8 mouse cellular contexts compared by ENCODE assay signal in the genomic region with DNA sequence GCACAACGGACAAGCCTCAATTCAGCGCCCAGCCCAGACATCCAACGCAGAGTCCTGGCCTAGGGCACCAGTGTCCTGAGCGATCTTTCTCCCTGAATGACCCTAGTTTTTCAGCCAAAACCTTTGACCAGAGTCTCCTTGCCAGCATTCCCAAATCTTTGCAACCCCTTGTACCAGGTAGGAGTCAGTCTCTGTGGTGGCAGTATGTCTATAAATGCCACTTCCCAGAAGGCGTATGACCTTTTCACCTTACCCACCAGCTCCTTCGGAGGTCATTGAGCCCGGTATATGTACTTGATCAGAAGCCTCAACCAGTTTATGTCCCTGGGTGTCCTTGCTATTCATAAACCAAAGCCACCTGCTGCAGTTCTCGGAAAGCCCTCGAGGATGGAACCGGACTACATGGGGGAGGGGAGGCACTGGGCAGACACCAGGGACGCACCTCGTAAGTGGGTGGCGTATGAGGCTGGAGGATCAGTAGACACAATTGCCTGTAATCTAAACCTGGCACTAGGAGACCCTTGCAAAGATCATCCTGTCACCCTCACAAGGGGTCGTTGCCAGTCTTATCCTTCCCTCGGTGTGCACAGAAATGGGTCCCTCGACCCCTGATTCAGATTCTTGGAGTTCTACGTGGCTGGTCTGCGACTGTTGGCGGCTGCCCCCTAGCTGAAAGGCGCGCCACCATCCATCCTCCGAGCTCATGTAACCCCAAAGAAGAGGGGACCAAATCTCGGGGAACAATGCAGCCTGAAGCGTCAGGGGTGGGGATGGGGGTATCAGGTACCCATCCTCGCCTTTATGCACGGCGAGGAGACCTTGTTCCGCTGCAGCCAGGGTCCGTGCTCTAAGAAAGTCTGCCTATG. TPM values are rescaled to one million over a fixed set of nuclear protein-coding genes. Genes with fewer than 3 reads are reported as not detected.
A peak's percentile ranks its signal among the peaks of the same experiment; 100 is the strongest.
DNase-seq lines count a peak whose midpoint lies in the region; ATAC-seq and TF ChIP-seq lines count a peak whose summit lies in the region.

No protein-coding gene starts in this region.

- no peaks in the 10 kb centered on the region for H3K36me3 ChIP-seq in erythroblast, embryonic 14.5 days (ENCODE audit: control insufficient read depth)
- H3K36me3 ChIP-seq in heart, adult 2 months (ENCODE audit: control insufficient read depth, insufficient read depth, low read length), result peaks cover 7% of the 10 kb centered on the region
- no peaks in the 10 kb centered on the region for H3K36me3 ChIP-seq in kidney, adult 2 months (ENCODE audit: control insufficient read depth, insufficient read depth, low read length)
- no peaks in the 10 kb centered on the region for H3K36me3 ChIP-seq in limb, embryonic 13.5 days
- no peaks in the 10 kb centered on the region for H3K36me3 ChIP-seq in midbrain, embryonic 14.5 days (ENCODE audit: control insufficient read depth, insufficient read depth, low read length)

- peaks cover 5% of the 10 kb centered on the region; the same call in 1 of the 2 replicates for H3K79me2 ChIP-seq in heart, adult 2 months (replicated peaks; ENCODE audit: control insufficient read depth, insufficient read depth, low read length)

- under 1% methylated on average over 29 of the region's 29 CpGs for WGBS in heart, adult 2 months
- under 1% methylated on average over 29 of the region's 29 CpGs for WGBS in kidney, adult 2 months
- WGBS in limb, embryonic 13.5 days, result under 1% methylated on average over 29 of the region's 29 CpGs
- under 1% methylated on average over 29 of the region's 29 CpGs for whole genome bisulfite sequencing in midbrain, embryonic 14.5 days

- H3K9me3 ChIP-seq in erythroblast, embryonic 14.5 days (ENCODE audit: control insufficient read depth, low read length), result no peaks in the 10 kb centered on the region
- H3K9me3 ChIP-seq in limb, embryonic 13.5 days, result no peaks in the 10 kb centered on the region
- no peaks in the 10 kb centered on the region for H3K9me3 ChIP-seq in midbrain, embryonic 14.5 days (ENCODE audit: control insufficient read depth, low read length)

- no peak for ATAC-seq in erythroblast, adult 5-6 weeks (replicated peaks; ENCODE audit: low FRiP score, poor library complexity, severe bottlenecking)
- ATAC-seq in limb, embryonic 13.5 days (ENCODE audit: low FRiP score, low read depth), result peak; percentile 38
- peak; percentile 41 for ATAC-seq in midbrain, embryonic 14.5 days (ENCODE audit: low FRiP score, low TSS enrichment)

- H3K27ac ChIP-seq in heart, adult 2 months, result peak overlapping the region; percentile 99
- H3K27ac ChIP-seq in kidney, adult 2 months (ENCODE audit: insufficient read depth, low read depth, low read length), result peak overlapping the region; percentile 90
- H3K27ac ChIP-seq in limb, embryonic 13.5 days, result peak overlapping the region; percentile 69
- peak overlapping the region; percentile 92 for H3K27ac ChIP-seq in midbrain, embryonic 14.5 days (replicated peaks; ENCODE audit: low read depth, low read length)

- peak; percentile 82 for DNase-seq in embryo, embryonic 9.5 days (ENCODE audit: extremely low spot score)
- DNase-seq in heart, adult 2 months, result peak in 1 of 2 experiments; percentile 87
- DNase-seq in kidney, adult 2 months, result peak; percentile 91
- DNase-seq in midbrain, embryonic 14.5 days, result peak; percentile 85
- DNase-seq in spleen, postnatal 36 days (ENCODE audit: low spot score in 2 of 2), result peak; percentile 11 to 14

- H3K4me2 ChIP-seq in limb, embryonic 13.5 days (replicated peaks), result peak overlapping the region; percentile 99
- H3K4me2 ChIP-seq in midbrain, embryonic 14.5 days (ENCODE audit: low read length), result peak overlapping the region; percentile 100

- peak; percentile 38; the same call in 1 of the 2 replicates for TF ChIP-seq EP300 in heart, adult 2 months (IDR thresholded peaks at IDR 0.05; ENCODE audit: insufficient read depth, low read depth, low read length)

- H3K4me1 ChIP-seq in erythroblast, embryonic 14.5 days (ENCODE audit: control insufficient read depth), result no peaks in the 10 kb centered on the region
- no peaks in the 10 kb centered on the region for H3K4me1 ChIP-seq in heart, adult 2 months (ENCODE audit: control insufficient read depth, insufficient read depth, low read length)
- peaks cover 5% of the 10 kb centered on the region for H3K4me1 ChIP-seq in kidney, adult 2 months (ENCODE audit: control insufficient read depth, insufficient read depth, low read length)
- peaks cover 26% of the 10 kb centered on the region for H3K4me1 ChIP-seq in limb, embryonic 13.5 days
- H3K4me1 ChIP-seq in midbrain, embryonic 14.5 days (ENCODE audit: control insufficient read depth, insufficient read depth, low read length), result peaks cover 26% of the 10 kb centered on the region

- H3K27me3 ChIP-seq in erythroblast, embryonic 14.5 days (ENCODE audit: control insufficient read depth), result peaks cover 45% of the 10 kb centered on the region
- H3K27me3 ChIP-seq in heart, adult 2 months (ENCODE audit: control insufficient read depth, insufficient read depth, low read length), result no peaks in the 10 kb centered on the region
- no peaks in the 10 kb centered on the region for H3K27me3 ChIP-seq in kidney, adult 2 months (replicated peaks; ENCODE audit: control insufficient read depth, insufficient read depth, low read length)
- peaks cover 24% of the 10 kb centered on the region for H3K27me3 ChIP-seq in limb, embryonic 13.5 days
- no peaks in the 10 kb centered on the region; the same call in 1 of the 2 replicates for H3K27me3 ChIP-seq in midbrain, embryonic 14.5 days (ENCODE audit: control insufficient read depth, insufficient read depth, low read length)

- TF ChIP-seq POLR2A in heart, adult 2 months (IDR thresholded peaks at IDR 0.05; ENCODE audit: insufficient read depth, low read depth, low read length), result peak; percentile 83
- no peak for TF ChIP-seq POLR2A in kidney, adult 2 months (IDR thresholded peaks at IDR 0.05; ENCODE audit: low read depth, low read length)

- H3K9ac ChIP-seq in heart, adult 2 months (ENCODE audit: low read depth, low read length), result peak overlapping the region; percentile 95
- peak overlapping the region; percentile 88 for H3K9ac ChIP-seq in limb, embryonic 13.5 days
- peak overlapping the region; percentile 81 for H3K9ac ChIP-seq in midbrain, embryonic 14.5 days (replicated peaks; ENCODE audit: low read length)

- peak overlapping the region; percentile 53 for H3K4me3 ChIP-seq in erythroblast, embryonic 14.5 days (replicated peaks)
- peak overlapping the region; percentile 93 for H3K4me3 ChIP-seq in heart, adult 2 months
- peak overlapping the region; percentile 69 for H3K4me3 ChIP-seq in kidney, adult 2 months (ENCODE audit: insufficient read depth, low read depth, low read length)
- peak overlapping the region; percentile 76 for H3K4me3 ChIP-seq in limb, embryonic 13.5 days
- peak overlapping the region; percentile 76 for H3K4me3 ChIP-seq in midbrain, embryonic 14.5 days (replicated peaks; ENCODE audit: low read depth, low read length)

- TF ChIP-seq CTCF in heart, adult 2 months (IDR thresholded peaks at IDR 0.05), result peak; percentile 85
- peak; percentile 59 for TF ChIP-seq CTCF in kidney, adult 2 months (conservative IDR thresholded peaks at IDR 0.05; ENCODE audit: insufficient read depth, insufficient read length, low read depth, low read length)

- intact Hi-C loops in heart, adult 2 months (cut with DNase I), result loop anchor here (2.0 to 10.0 kb wide), 12 partner anchors 91 to 917 kb away; partner anchors contain the start of gene Itgb1

RNA-seq across cellular contexts. Expression of gene Nrp1, which starts 0.6 kb away (rescaled TPM):
- polyA plus RNA-seq in erythroblast, embryonic 14.5 days (2012), result 0.02 and 0.03 TPM in 2 replicates
- total RNA-seq in erythroblast, adult 5-6 weeks (2015; ENCODE audit: low replicate concordance), result 2.9 and 11.9 TPM in 2 replicates
- total RNA-seq in erythroblast, adult 5-6 weeks (2017; ENCODE audit: low replicate concordance), result 4.6 and 6.0 TPM in 2 replicates
- total RNA-seq in heart, adult 2 months (2021), result 100 to 1,000 TPM; 115 TPM
- 64.5 and 101 TPM in 2 replicates for polyA plus RNA-seq in heart, adult 2 months (2012; rRNA removed)
- 46.1 and 54.3 TPM in 2 replicates for polyA plus RNA-seq in kidney, adult 2 months (2012; rRNA removed)
- polyA plus RNA-seq in limb, embryonic 13.5 days (2015; fragmentation: Nextera tagmentation; extraction: Ambion mirVana), result 69.2 and 71.4 TPM in 2 replicates
- polyA plus RNA-seq in midbrain, embryonic 14.5 days (2014; fragmentation: Nextera tagmentation; extraction: Ambion mirVana), result 53.8 and 61.7 TPM in 2 replicates

Comparison
In these comparisons a context has a peak if more than half of its experiments do, and no peak if none do; other contexts are left out.
1. RNA of gene Nrp1, which starts 0.6 kb away (polyA plus RNA-seq): 69.2 to 71.4 TPM in limb, embryonic 13.5 days, 64.5 to 101 TPM in heart, adult 2 months, 53.8 to 61.7 TPM in midbrain, embryonic 14.5 days and 46.1 to 54.3 TPM in kidney, adult 2 months; 0.02 to 0.03 TPM in erythroblast, embryonic 14.5 days; every median in the first group is over 10 times any median in the second.
2. Peak in every context shown above with its lines, with median percentiles within 50 percentile points of each other: H3K4me3 ChIP-seq, H3K27ac ChIP-seq and H3K9ac ChIP-seq.